Comparison of ENCODE assay signal across 8 mouse cellular contexts in the genomic region with DNA sequence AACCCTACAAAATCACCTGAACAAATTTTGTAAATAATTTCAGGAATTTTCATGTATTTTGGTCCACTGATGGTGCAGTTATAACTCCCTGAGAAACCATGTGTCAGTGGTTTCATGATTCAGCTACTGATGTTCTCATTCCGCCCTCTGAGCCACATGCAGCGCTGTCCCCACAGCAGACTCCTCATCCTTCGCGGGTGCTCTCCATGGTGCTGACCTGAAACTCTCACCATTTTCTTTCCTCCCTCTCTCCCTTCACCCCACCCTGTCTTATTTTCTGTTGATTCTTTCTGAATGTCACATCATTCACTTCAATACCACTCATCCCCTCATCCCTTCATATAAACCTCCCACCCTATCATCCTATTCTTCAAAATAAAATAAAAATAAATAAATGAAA.
DNase-seq lines count a peak whose midpoint lies in the region; ATAC-seq and TF ChIP-seq lines count a peak whose summit lies in the region.

No protein-coding gene starts in this region.

- H3K27ac ChIP-seq in hindbrain, embryonic 11.5 days (ENCODE audit: low read depth, low read length), result no peak overlapping the region
- no peak overlapping the region for H3K27ac ChIP-seq in hindbrain, embryonic 12.5 days
- H3K27ac ChIP-seq in MEL (ENCODE audit: control insufficient read depth, low read depth, low read length), result no peak overlapping the region
- H3K27ac ChIP-seq in embryonic facial prominence, embryonic 11.5 days (replicated peaks; ENCODE audit: low read depth, low read length), result no peak overlapping the region
- no peak overlapping the region for H3K27ac ChIP-seq in liver, adult 2 months (replicated peaks; ENCODE audit: insufficient read depth, low read depth, low read length)

- H3K9me3 ChIP-seq in hindbrain, embryonic 11.5 days (ENCODE audit: control insufficient read depth, low read length), result no peaks in the 10 kb centered on the region
- no peaks in the 10 kb centered on the region for H3K9me3 ChIP-seq in hindbrain, embryonic 12.5 days (replicated peaks)
- H3K9me3 ChIP-seq in MEL (replicated peaks; ENCODE audit: insufficient read depth, low read length), result no peaks in the 10 kb centered on the region
- no peaks in the 10 kb centered on the region for H3K9me3 ChIP-seq in embryonic facial prominence, embryonic 11.5 days (replicated peaks; ENCODE audit: control insufficient read depth, low read length)

- DNase-seq in hindbrain, embryonic 11.5 days (ENCODE audit: low spot score), result peak; percentile 53
- DNase-seq in MEL (ENCODE audit: low read depth, low spot score), result peak; percentile 51
- DNase-seq in embryonic facial prominence, embryonic 11.5 days (ENCODE audit: low spot score), result peak; percentile 72
- no peak for DNase-seq in liver, adult 2 months (ENCODE audit: extremely low read depth, low read depth, low spot score)
- no peak for DNase-seq in urinary bladder, postnatal 25 days (ENCODE audit: low spot score)
- DNase-seq in lung, postnatal 36 days, result no peak

- no peaks in the 10 kb centered on the region for H3K4me1 ChIP-seq in hindbrain, embryonic 11.5 days (replicated peaks; ENCODE audit: control insufficient read depth, insufficient read depth, low read length)
- H3K4me1 ChIP-seq in hindbrain, embryonic 12.5 days, result no peaks in the 10 kb centered on the region
- no peaks in the 10 kb centered on the region for H3K4me1 ChIP-seq in MEL (ENCODE audit: control insufficient read depth in 1 of 2, insufficient read depth in 2 of 2, low read length in 2 of 2)
- no peaks in the 10 kb centered on the region for H3K4me1 ChIP-seq in embryonic facial prominence, embryonic 11.5 days (ENCODE audit: control insufficient read depth, insufficient read depth, low read length)
- H3K4me1 ChIP-seq in liver, adult 2 months (ENCODE audit: control insufficient read depth, insufficient read depth, low read length), result no peaks in the 10 kb centered on the region

- TF ChIP-seq EP300 in MEL (IDR thresholded peaks at IDR 0.05; ENCODE audit: low read depth in 1 of 2, low read length in 2 of 2), result no peak

- 8% methylated on average over 4 of the region's 4 CpGs for WGBS in hindbrain, embryonic 11.5 days
- WGBS in hindbrain, embryonic 12.5 days, result 12% methylated on average over 4 of the region's 4 CpGs
- WGBS in embryonic facial prominence, embryonic 11.5 days, result 13% methylated on average over 4 of the region's 4 CpGs
- WGBS in liver, adult 2 months, result 7% methylated on average over 4 of the region's 4 CpGs

- no peak overlapping the region for H3K4me3 ChIP-seq in hindbrain, embryonic 11.5 days (ENCODE audit: low read depth, low read length)
- no peak overlapping the region for H3K4me3 ChIP-seq in hindbrain, embryonic 12.5 days
- H3K4me3 ChIP-seq in MEL (ENCODE audit: control insufficient read depth in 1 of 2, insufficient read depth in 1 of 2, low read depth in 2 of 2, low read length in 2 of 2), result no peak overlapping the region
- H3K4me3 ChIP-seq in embryonic facial prominence, embryonic 11.5 days (ENCODE audit: low read depth, low read length), result no peak overlapping the region
- no peak overlapping the region for H3K4me3 ChIP-seq in liver, adult 2 months (ENCODE audit: insufficient read depth, low read depth, low read length)

- no peaks in the 10 kb centered on the region for H3K36me3 ChIP-seq in hindbrain, embryonic 11.5 days (ENCODE audit: control insufficient read depth, insufficient read depth, low read length)
- H3K36me3 ChIP-seq in hindbrain, embryonic 12.5 days, result no peaks in the 10 kb centered on the region
- no peaks in the 10 kb centered on the region for H3K36me3 ChIP-seq in MEL (ENCODE audit: control insufficient read depth in 1 of 2, insufficient read depth in 2 of 2, low read length in 2 of 2)
- no peaks in the 10 kb centered on the region for H3K36me3 ChIP-seq in embryonic facial prominence, embryonic 11.5 days (replicated peaks; ENCODE audit: control insufficient read depth, insufficient read depth, low read depth, low read length)
- H3K36me3 ChIP-seq in liver, adult 2 months (ENCODE audit: control insufficient read depth, insufficient read depth, low read length), result no peaks in the 10 kb centered on the region

- no peak for TF ChIP-seq POLR2A in MEL (IDR thresholded peaks at IDR 0.05; ENCODE audit: control insufficient read depth in 1 of 2, insufficient read depth in 1 of 2, low read depth in 1 of 2, low read length in 2 of 2, poor library complexity in 1 of 2)
- no peak for TF ChIP-seq POLR2A in liver, adult 2 months (IDR thresholded peaks at IDR 0.05; ENCODE audit: extremely low read depth, insufficient read depth, low read length)

- H3K27me3 ChIP-seq in hindbrain, embryonic 11.5 days (ENCODE audit: control insufficient read depth, insufficient read depth, low read length), result no peaks in the 10 kb centered on the region
- no peaks in the 10 kb centered on the region for H3K27me3 ChIP-seq in hindbrain, embryonic 12.5 days
- no peaks in the 10 kb centered on the region for H3K27me3 ChIP-seq in MEL (ENCODE audit: control insufficient read depth in 1 of 2, insufficient read depth in 2 of 2, low read length in 2 of 2)
- H3K27me3 ChIP-seq in embryonic facial prominence, embryonic 11.5 days (ENCODE audit: control insufficient read depth, insufficient read depth, low read length), result no peaks in the 10 kb centered on the region
- no peaks in the 10 kb centered on the region; the same call in 1 of the 2 replicates for H3K27me3 ChIP-seq in liver, adult 2 months (ENCODE audit: control insufficient read depth, insufficient read depth, low read length)

- no peak for TF ChIP-seq RAD21 in MEL (IDR thresholded peaks at IDR 0.05; ENCODE audit: low read depth, low read length)

- no peak for ATAC-seq in hindbrain, embryonic 11.5 days (ENCODE audit: low FRiP score)
- no peak for ATAC-seq in hindbrain, embryonic 12.5 days (ENCODE audit: low FRiP score)
- ATAC-seq in embryonic facial prominence, embryonic 11.5 days (replicated peaks; ENCODE audit: insufficient number of reproducible peaks, low FRiP score, low TSS enrichment, low read depth), result no peak
- no peak for ATAC-seq in erythroblast, adult 5-6 weeks (replicated peaks; ENCODE audit: low FRiP score, poor library complexity, severe bottlenecking)

- no peak overlapping the region for H3K9ac ChIP-seq in hindbrain, embryonic 11.5 days (ENCODE audit: low read depth, low read length)
- no peak overlapping the region for H3K9ac ChIP-seq in hindbrain, embryonic 12.5 days
- no peak overlapping the region for H3K9ac ChIP-seq in MEL (ENCODE audit: control insufficient read depth, low read depth, low read length, poor library complexity, severe bottlenecking)
- no peak overlapping the region for H3K9ac ChIP-seq in embryonic facial prominence, embryonic 11.5 days (replicated peaks; ENCODE audit: low read length)
- no peak overlapping the region for H3K9ac ChIP-seq in liver, adult 2 months (ENCODE audit: low read depth, low read length)

- no peak overlapping the region for H3K4me2 ChIP-seq in hindbrain, embryonic 11.5 days (replicated peaks; ENCODE audit: low read depth, low read length)
- H3K4me2 ChIP-seq in hindbrain, embryonic 12.5 days (replicated peaks), result no peak overlapping the region
- no peak overlapping the region for H3K4me2 ChIP-seq in embryonic facial prominence, embryonic 11.5 days (ENCODE audit: low read depth, low read length)

- H3K79me2 ChIP-seq in MEL (ENCODE audit: control insufficient read depth, insufficient read depth, low read length, poor library complexity), result no peaks in the 10 kb centered on the region
- H3K79me2 ChIP-seq in liver, adult 2 months (ENCODE audit: control insufficient read depth, insufficient read depth, low read length), result no peaks in the 10 kb centered on the region

- TF ChIP-seq CTCF in MEL (IDR thresholded peaks at IDR 0.05 in 2 of 3, conservative IDR thresholded peaks at IDR 0.05 in 1 of 3; ENCODE audit: control insufficient read depth in 1 of 3, insufficient read depth in 1 of 3, low read depth in 2 of 3, low read length in 3 of 3, poor library complexity in 1 of 3, severe bottlenecking in 1 of 3), result no peak
- TF ChIP-seq CTCF in liver, adult 2 months (IDR thresholded peaks at IDR 0.05; ENCODE audit: low read depth, low read length), result peak; percentile 13; the same call in 1 of the 2 replicates

TF ChIP-seq in MEL, 35 proteins besides CTCF, POLR2A, EP300 and RAD21:
- TF ChIP-seq MXI1 (IDR thresholded peaks at IDR 0.05; ENCODE audit: low read depth, low read length) (0 out of 2 replicates have a peak, but pooled peaks have one; percentile 45), ZNF384 (IDR thresholded peaks at IDR 0.05; ENCODE audit: low read depth, low read length) (no peak)
TF ChIP-seq in MEL: peak in this region for 1.

Comparison
In these comparisons a context has a peak if more than half of its experiments do, and no peak if none do; other contexts are left out.
1. DNase-seq: peak in hindbrain, embryonic 11.5 days (single experiment), MEL (single experiment) and embryonic facial prominence, embryonic 11.5 days (single experiment); none in liver, adult 2 months (single experiment), urinary bladder, postnatal 25 days (single experiment) and lung, postnatal 36 days (single experiment).